Mouse (Mus musculus): Measurements from ENCODE around the gene Mfng. TPM values are rescaled to one million over a fixed set of nuclear protein-coding genes. Genes with fewer than 3 reads are reported as not detected.

The Mfng gene
- total RNA-seq, 4 experiments from 2014 or later, result 2.3 to 3.6 (median 2.7) TPM

- DNase-seq (ENCODE audit: low spot score in 2 of 2), result no peak
Observed at GRCm38 (mm10) chr15:78718290-78719250, 54.7 kb downstream of the Mfng start, which contains the start of gene Elfn2. TSS of gene Elfn2 (minus strand) at chr15:78718771.

- no peak for DNase-seq (ENCODE audit: low spot score in 2 of 2)
Observed at GRCm38 (mm10) chr15:78716936-78717335, 56.3 kb downstream of the Mfng start.

GRCm38 (mm10) chr15:78715856-78716255 lies 57.4 kb downstream of the Mfng start:
- no peak for DNase-seq (ENCODE audit: low spot score in 2 of 2)

GRCm38 (mm10) chr15:78713751-78714150 lies 59.5 kb downstream of the Mfng start:
- DNase-seq (ENCODE audit: low spot score in 2 of 2), result no peak

- DNase-seq (ENCODE audit: low spot score in 2 of 2), result no peak
Observed at GRCm38 (mm10) chr15:78712335-78713258, 60.7 kb downstream of the Mfng start.

GRCm38 (mm10) chr15:78711935-78712334 lies 61.3 kb downstream of the Mfng start:
- no peak for DNase-seq (ENCODE audit: low spot score in 2 of 2)

- DNase-seq (ENCODE audit: low spot score in 2 of 2), result no peak
Observed at GRCm38 (mm10) chr15:78710634-78711033, 62.6 kb downstream of the Mfng start.

GRCm38 (mm10) chr15:78709767-78710166 lies 63.5 kb downstream of the Mfng start:
- no peak for DNase-seq (ENCODE audit: low spot score in 2 of 2)

- DNase-seq (ENCODE audit: low spot score in 2 of 2), result no peak
Observed at GRCm38 (mm10) chr15:78706630-78707029, 66.6 kb downstream of the Mfng start.

Other genes starting within 250 kb of the Mfng start
- gene C1qtnf6, start 242.1 kb downstream of the Mfng start, total RNA-seq (2022), result 1 to 10 TPM in 3 of 4 experiments, under 1 TPM in 1; 0.82 to 2.9 (median 1.6) TPM
- not detected for gene Sstr3, start 228.8 kb downstream of the Mfng start, total RNA-seq (2022)
- 1 to 10 TPM in 2 of 4 experiments, not detected in 2; 1.1 to 1.3 TPM for gene Rac2, start 200.7 kb downstream of the Mfng start, total RNA-seq (2022)
- 1 to 10 TPM in 2 of 4 experiments, under 1 TPM in 2; 0.80 to 1.9 (median 1.1) TPM for gene Cyth4, start 176.4 kb downstream of the Mfng start, total RNA-seq (2022)
- under 1 TPM in 3 of 4 experiments, not detected in 1; 0.05 to 0.11 (median 0.07) TPM for gene Elfn2, start 54.7 kb downstream of the Mfng start, total RNA-seq (2022)
- 1 to 10 TPM; 3.4 to 6.0 (median 4.4) TPM for gene Card10, start 29.6 kb upstream of the Mfng start, total RNA-seq (2022)
- gene Cdc42ep1, start 69.1 kb upstream of the Mfng start, total RNA-seq (2022), result 1 to 10 TPM; 4.1 to 7.3 (median 6.2) TPM
- gene Lgals2, start 82.1 kb upstream of the Mfng start, total RNA-seq (2022), result not detected
- 10 to 100 TPM; 41.8 to 44.9 (median 43.5) TPM for gene Gga1, start 103.7 kb upstream of the Mfng start, total RNA-seq (2022)
- gene Gm49510, start 126.2 kb upstream of the Mfng start, total RNA-seq (2022), result not detected
- gene Sh3bp1, start 126.3 kb upstream of the Mfng start, total RNA-seq (2022), result 1 to 10 TPM in 2 of 4 experiments, under 1 TPM in 2; 0.80 to 1.7 (median 1.2) TPM
- 1 to 10 TPM; 1.7 to 2.7 (median 2.1) TPM for gene Pdxp, start 140.4 kb upstream of the Mfng start, total RNA-seq (2022)
- 100 to 1,000 TPM; 214 to 406 (median 281) TPM for gene Lgals1, start 153.2 kb upstream of the Mfng start, total RNA-seq (2022)
- gene Nol12, start 161.5 kb upstream of the Mfng start, total RNA-seq (2022), result 10 to 100 TPM; 24.0 to 31.2 (median 28.1) TPM
- 10 to 100 TPM; 38.3 to 69.6 (median 41.9) TPM for gene Triobp, start 174.2 kb upstream of the Mfng start, total RNA-seq (2022)